Mouse (Mus musculus): ENCODE data around the gene Slc29a3. TPM values are rescaled to one million over a fixed set of nuclear protein-coding genes. Genes with fewer than 3 reads are reported as not detected.

Gene Slc29a3
- polyA plus RNA-seq, 1 experiment from 2014 or later: 9.3 TPM

GRCm38 (mm10) chr10:60796474-60796873, 43.9 kb upstream of the Slc29a3 start:
- 79% methylated on average over 7 of the region's 7 CpGs for WGBS
- no peak overlapping the region for H3K9ac ChIP-seq (replicated peaks; ENCODE audit: low read depth)
- H3K9me3 ChIP-seq (ENCODE audit: low read length): no peaks in the 10 kb centered on the region
- DNase-seq (ENCODE audit: low spot score): no peak
- H3K4me3 ChIP-seq (ENCODE audit: low read depth, low read length): no peak overlapping the region
- H3K4me1 ChIP-seq (ENCODE audit: insufficient read depth, low read depth, low read length): peaks cover 15% of the 10 kb centered on the region; the same call in 1 of the 2 replicates
- no peak for ATAC-seq
- no peak for TF ChIP-seq CTCF (IDR thresholded peaks at IDR 0.05)
- no peak for TF ChIP-seq EP300 (IDR thresholded peaks at IDR 0.05)
- no peak overlapping the region for H3K4me2 ChIP-seq (replicated peaks; ENCODE audit: low read depth, low read length)
- H3K27ac ChIP-seq (ENCODE audit: low read length): no peak overlapping the region
- no peaks in the 10 kb centered on the region for H3K36me3 ChIP-seq (ENCODE audit: insufficient read depth, low read length)
- H3K27me3 ChIP-seq (replicated peaks; ENCODE audit: insufficient read depth, low read length): no peaks in the 10 kb centered on the region

DNA sequence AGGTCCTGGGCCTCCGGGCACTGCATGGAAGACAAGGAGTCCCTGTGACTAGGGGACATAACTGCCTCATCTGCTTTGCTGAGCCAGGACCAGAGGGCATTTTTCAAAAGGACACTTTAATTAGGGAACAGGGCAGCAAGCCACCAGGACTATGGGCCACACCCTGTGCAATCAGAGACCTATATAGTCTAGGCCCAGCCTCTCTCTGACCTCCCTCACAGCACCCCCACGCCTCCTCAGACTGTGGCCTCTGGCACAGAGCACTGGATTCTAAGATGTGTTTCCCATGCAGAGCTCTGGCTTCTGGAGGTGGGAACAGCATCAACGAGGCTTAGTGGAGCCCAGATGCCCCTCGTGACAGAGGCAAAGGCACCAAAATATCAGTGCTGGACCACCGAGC, 43.4 kb upstream of the Slc29a3 start:
- Histone ChIP-seq H3K27me3 (replicated peaks; ENCODE audit: insufficient read depth, low read length) (no peaks in the 10 kb centered on the region), H3K4me2 (replicated peaks; ENCODE audit: low read depth, low read length) (no peak overlapping the region), H3K4me3 (ENCODE audit: low read depth, low read length) (no peak overlapping the region), H3K36me3 (ENCODE audit: insufficient read depth, low read length) (no peaks in the 10 kb centered on the region), H3K27ac (ENCODE audit: low read length) (no peak overlapping the region), H3K9ac (replicated peaks; ENCODE audit: low read depth) (no peak overlapping the region), H3K4me1 (ENCODE audit: insufficient read depth, low read depth, low read length) (peaks cover 11% of the 10 kb centered on the region; the same call in 1 of the 2 replicates), H3K9me3 (ENCODE audit: low read length) (no peaks in the 10 kb centered on the region)
- ATAC-seq (no peak), DNase-seq (ENCODE audit: low spot score) (no peak)
- no peak for TF ChIP-seq EP300 (IDR thresholded peaks at IDR 0.05)
- TF ChIP-seq CTCF (IDR thresholded peaks at IDR 0.05): no peak
- WGBS: 75% methylated on average over 5 of the region's 5 CpGs

DNA sequence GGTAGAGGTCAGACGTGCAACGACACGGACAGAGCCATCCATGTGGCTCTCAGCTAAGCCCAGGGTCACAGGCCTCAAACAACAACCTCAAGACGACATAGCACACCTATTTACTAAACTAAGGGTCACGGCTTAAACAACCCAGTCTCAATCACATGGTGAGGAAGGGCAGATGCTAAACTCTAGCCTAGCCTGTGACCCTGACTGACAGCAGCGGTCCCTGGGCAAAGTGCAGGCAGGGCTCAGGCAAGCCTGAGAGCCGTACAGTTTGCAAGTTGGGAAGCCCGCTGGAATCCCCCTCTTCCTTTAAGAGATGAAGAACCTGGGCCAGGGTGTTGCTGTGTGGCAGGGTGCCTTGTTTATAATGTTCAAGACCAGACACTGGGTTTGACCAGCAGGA, 42.2 kb upstream of the Slc29a3 start:
- DNase-seq (ENCODE audit: low spot score) (no peak), ATAC-seq (no peak)
- 74% methylated on average over 8 of the region's 8 CpGs for WGBS
- Histone ChIP-seq H3K9ac (replicated peaks; ENCODE audit: low read depth) (no peak overlapping the region), H3K9me3 (ENCODE audit: low read length) (no peaks in the 10 kb centered on the region), H3K4me2 (replicated peaks; ENCODE audit: low read depth, low read length) (no peak overlapping the region), H3K27ac (ENCODE audit: low read length) (no peak overlapping the region), H3K36me3 (ENCODE audit: insufficient read depth, low read length) (no peaks in the 10 kb centered on the region), H3K4me3 (ENCODE audit: low read depth, low read length) (no peak overlapping the region), H3K27me3 (replicated peaks; ENCODE audit: insufficient read depth, low read length) (no peaks in the 10 kb centered on the region), H3K4me1 (ENCODE audit: insufficient read depth, low read depth, low read length) (peaks cover 5% of the 10 kb centered on the region; the same call in 1 of the 2 replicates)
- TF ChIP-seq CTCF (IDR thresholded peaks at IDR 0.05) (no peak), EP300 (IDR thresholded peaks at IDR 0.05) (no peak)

DNA sequence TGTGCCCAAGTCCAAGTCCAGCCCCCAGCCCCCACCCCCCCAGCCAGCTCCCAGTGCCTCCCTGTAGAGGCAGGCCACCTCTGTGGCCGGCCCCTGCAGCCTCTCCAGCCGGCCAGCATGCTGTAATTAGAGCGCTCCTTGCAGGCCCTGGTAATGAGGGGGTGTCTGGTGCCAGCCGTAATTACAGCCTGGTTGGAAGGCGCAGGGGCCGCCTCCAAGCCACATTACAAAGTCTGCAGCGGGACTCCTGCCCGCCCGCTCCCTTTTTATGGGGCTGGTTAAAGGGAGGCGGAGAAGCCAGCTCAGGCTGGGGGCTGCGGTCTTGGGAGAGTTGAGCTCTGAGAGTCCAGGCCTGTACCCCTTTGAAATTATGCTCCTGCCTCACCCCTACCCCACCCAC, 41.8 kb upstream of the Slc29a3 start:
- no peak overlapping the region for H3K9ac ChIP-seq (replicated peaks; ENCODE audit: low read depth)
- DNase-seq (ENCODE audit: low spot score) (no peak), ATAC-seq (no peak)
- no peak overlapping the region for H3K4me2 ChIP-seq (replicated peaks; ENCODE audit: low read depth, low read length)
- H3K4me1 ChIP-seq (ENCODE audit: insufficient read depth, low read depth, low read length): peaks cover 5% of the 10 kb centered on the region; the same call in 1 of the 2 replicates
- no peaks in the 10 kb centered on the region for H3K27me3 ChIP-seq (replicated peaks; ENCODE audit: insufficient read depth, low read length)
- no peak for TF ChIP-seq EP300 (IDR thresholded peaks at IDR 0.05)
- TF ChIP-seq CTCF (IDR thresholded peaks at IDR 0.05): no peak
- H3K9me3 ChIP-seq (ENCODE audit: low read length): no peaks in the 10 kb centered on the region
- no peak overlapping the region for H3K27ac ChIP-seq (ENCODE audit: low read length)
- H3K4me3 ChIP-seq (ENCODE audit: low read depth, low read length): no peak overlapping the region
- WGBS: 83% methylated on average over 11 of the region's 11 CpGs
- no peaks in the 10 kb centered on the region for H3K36me3 ChIP-seq (ENCODE audit: insufficient read depth, low read length)

DNA sequence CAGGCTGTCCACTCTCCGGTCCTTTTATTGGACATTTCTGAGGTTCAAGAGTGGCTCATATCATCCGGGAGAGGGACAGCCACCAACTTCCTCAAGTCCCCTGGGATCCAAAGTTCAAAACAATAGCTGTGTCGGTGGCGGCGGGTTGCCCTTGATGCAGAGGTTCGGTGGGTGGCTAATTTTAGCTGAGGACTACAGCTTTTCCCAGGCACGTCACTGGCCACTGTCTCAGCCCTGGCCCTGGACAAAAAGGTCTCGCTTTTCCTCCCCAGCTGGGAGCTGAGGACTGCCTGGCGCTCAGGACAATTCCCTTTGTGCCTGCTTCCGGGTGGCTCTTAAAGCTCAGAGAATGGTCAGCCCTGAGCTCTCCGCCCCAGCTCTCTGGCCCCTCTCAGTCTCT, 40.2 kb upstream of the Slc29a3 start:
- peak overlapping the region; percentile 71 for H3K27ac ChIP-seq (ENCODE audit: low read length)
- no peak overlapping the region for H3K9ac ChIP-seq (replicated peaks; ENCODE audit: low read depth)
- H3K4me2 ChIP-seq (replicated peaks; ENCODE audit: low read depth, low read length): no peak overlapping the region
- no peak overlapping the region for H3K4me3 ChIP-seq (ENCODE audit: low read depth, low read length)
- ATAC-seq (peak; percentile 78), DNase-seq (ENCODE audit: low spot score) (peak; percentile 61)
- WGBS: 29% methylated on average over 11 of the region's 11 CpGs
- TF ChIP-seq CTCF (IDR thresholded peaks at IDR 0.05) (no peak), EP300 (IDR thresholded peaks at IDR 0.05) (no peak)
- H3K27me3 ChIP-seq (replicated peaks; ENCODE audit: insufficient read depth, low read length): no peaks in the 10 kb centered on the region
- peaks cover 5% of the 10 kb centered on the region; the same call in 1 of the 2 replicates for H3K4me1 ChIP-seq (ENCODE audit: insufficient read depth, low read depth, low read length)
- H3K36me3 ChIP-seq (ENCODE audit: insufficient read depth, low read length): no peaks in the 10 kb centered on the region
- no peaks in the 10 kb centered on the region for H3K9me3 ChIP-seq (ENCODE audit: low read length)

GRCm38 (mm10) chr10:60792365-60792764, 39.8 kb upstream of the Slc29a3 start:
- H3K4me1 ChIP-seq (ENCODE audit: insufficient read depth, low read depth, low read length): peaks cover 5% of the 10 kb centered on the region; the same call in 1 of the 2 replicates
- no peaks in the 10 kb centered on the region for H3K36me3 ChIP-seq (ENCODE audit: insufficient read depth, low read length)
- DNase-seq (ENCODE audit: low spot score) (peak; percentile 49), ATAC-seq (peak; percentile 64)
- TF ChIP-seq EP300 (IDR thresholded peaks at IDR 0.05): no peak
- TF ChIP-seq CTCF (IDR thresholded peaks at IDR 0.05): no peak
- no peak overlapping the region for H3K4me2 ChIP-seq (replicated peaks; ENCODE audit: low read depth, low read length)
- H3K27ac ChIP-seq (ENCODE audit: low read length): peak overlapping the region; percentile 71
- H3K27me3 ChIP-seq (replicated peaks; ENCODE audit: insufficient read depth, low read length): no peaks in the 10 kb centered on the region
- 35% methylated on average over 10 of the region's 10 CpGs for WGBS
- H3K9me3 ChIP-seq (ENCODE audit: low read length): no peaks in the 10 kb centered on the region
- no peak overlapping the region for H3K4me3 ChIP-seq (ENCODE audit: low read depth, low read length)
- H3K9ac ChIP-seq (replicated peaks; ENCODE audit: low read depth): no peak overlapping the region

DNA sequence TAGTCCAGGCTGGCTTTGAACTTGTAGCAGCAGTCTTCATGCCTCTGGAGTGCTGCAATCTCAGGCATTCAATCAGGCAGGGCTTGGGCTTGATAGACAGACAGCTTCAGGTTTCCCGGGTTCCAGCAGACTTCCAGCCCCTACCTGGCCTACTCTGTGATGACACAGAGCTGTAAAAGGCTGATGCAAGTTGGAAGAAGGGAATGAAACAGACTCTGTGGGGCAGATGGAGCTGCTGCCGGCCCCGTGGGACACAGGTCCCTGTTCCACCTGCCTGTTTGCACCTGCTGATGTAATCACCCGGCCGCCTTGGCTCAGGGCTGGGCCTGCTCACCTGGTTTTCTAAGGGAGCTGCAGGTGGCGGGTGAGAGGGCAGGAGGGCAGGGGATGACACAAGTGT, 38.3 kb upstream of the Slc29a3 start:
- no peak overlapping the region for H3K4me2 ChIP-seq (replicated peaks; ENCODE audit: low read depth, low read length)
- no peaks in the 10 kb centered on the region for H3K9me3 ChIP-seq (ENCODE audit: low read length)
- no peak overlapping the region for H3K27ac ChIP-seq (ENCODE audit: low read length)
- ATAC-seq (no peak), DNase-seq (ENCODE audit: low spot score) (no peak)
- H3K4me1 ChIP-seq (ENCODE audit: insufficient read depth, low read depth, low read length): peaks cover 5% of the 10 kb centered on the region; the same call in 1 of the 2 replicates
- 68% methylated on average over 6 of the region's 6 CpGs for WGBS
- TF ChIP-seq EP300 (IDR thresholded peaks at IDR 0.05) (no peak), CTCF (IDR thresholded peaks at IDR 0.05) (no peak)
- no peak overlapping the region for H3K4me3 ChIP-seq (ENCODE audit: low read depth, low read length)
- H3K36me3 ChIP-seq (ENCODE audit: insufficient read depth, low read length): no peaks in the 10 kb centered on the region
- no peaks in the 10 kb centered on the region for H3K27me3 ChIP-seq (replicated peaks; ENCODE audit: insufficient read depth, low read length)
- H3K9ac ChIP-seq (replicated peaks; ENCODE audit: low read depth): no peak overlapping the region

Measured in lung, postnatal 0 days (tissue).